Mouse (Mus musculus): ENCODE data around the gene Pomgnt2. TPM values are rescaled to one million over a fixed set of nuclear protein-coding genes. Genes with fewer than 3 reads are reported as not detected.

Gene Pomgnt2
- polyA plus RNA-seq, 1 experiment: 16.7 TPM

GRCm38 (mm10) chr9:121969841-121970381 is 27.0 kb downstream of the Pomgnt2 start:
- no peak for DNase-seq (ENCODE audit: low spot score)

GRCm38 (mm10) chr9:121968258-121968657 is 28.7 kb downstream of the Pomgnt2 start:
- no peak for DNase-seq (ENCODE audit: low spot score)

- no peak for DNase-seq (ENCODE audit: low spot score)
These were observed 32.0 kb downstream of the Pomgnt2 start for GRCm38 (mm10) chr9:121964941-121965340.

DNA sequence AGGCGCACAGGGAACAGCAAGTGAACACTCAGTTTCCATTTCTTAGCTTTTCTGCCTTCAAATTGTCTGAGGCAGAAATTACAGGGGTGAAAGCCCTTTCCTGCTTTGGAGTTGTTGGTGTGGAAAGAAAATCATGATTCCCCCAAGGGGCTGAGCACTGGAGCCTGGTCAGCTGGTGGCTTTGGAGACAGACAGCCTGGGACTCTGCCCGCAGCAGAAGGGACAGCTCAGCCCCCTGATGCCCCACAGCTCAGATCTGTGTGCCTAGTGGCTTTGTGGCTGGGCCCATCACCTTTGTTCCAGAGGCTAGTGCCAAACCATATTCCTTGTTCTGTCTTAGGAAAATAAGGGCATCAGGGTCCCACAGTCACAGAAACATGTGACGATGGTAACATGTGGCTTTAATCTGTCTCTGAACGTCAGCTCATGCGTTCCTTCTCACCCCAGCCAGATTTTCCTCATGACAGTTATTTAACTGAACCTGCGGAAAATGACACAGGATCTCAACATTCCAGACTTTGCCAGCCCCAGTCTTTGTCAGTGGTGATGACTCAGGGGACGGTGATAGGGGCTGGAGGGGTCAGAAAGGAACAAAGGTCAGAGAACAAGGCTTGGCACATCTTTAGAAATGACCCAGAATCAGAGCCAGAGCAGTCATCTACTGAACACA is 36.8 kb downstream of the Pomgnt2 start:
- no peak for DNase-seq (ENCODE audit: low spot score)

DNA sequence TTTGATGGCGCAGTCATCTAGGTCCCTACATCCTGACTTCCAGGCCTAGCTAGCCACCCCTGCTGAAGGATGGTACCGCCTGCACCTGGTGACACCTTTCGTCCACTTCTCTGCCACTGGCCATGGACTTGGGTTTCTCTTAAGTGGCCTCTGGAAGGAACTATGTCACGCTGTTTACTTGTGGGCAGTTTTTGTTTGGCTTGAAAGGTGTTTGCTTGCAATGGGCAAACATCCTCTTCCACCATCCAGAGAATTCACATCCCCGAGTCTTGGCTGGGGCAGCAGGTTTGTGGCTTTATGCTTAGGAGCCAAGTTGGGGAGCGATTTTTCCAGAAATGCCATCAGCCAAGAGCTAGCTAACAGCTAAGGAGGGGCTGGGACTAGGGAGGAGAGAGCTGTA is 44.3 kb downstream of the Pomgnt2 start:
- no peak for DNase-seq (ENCODE audit: low spot score)

DNA sequence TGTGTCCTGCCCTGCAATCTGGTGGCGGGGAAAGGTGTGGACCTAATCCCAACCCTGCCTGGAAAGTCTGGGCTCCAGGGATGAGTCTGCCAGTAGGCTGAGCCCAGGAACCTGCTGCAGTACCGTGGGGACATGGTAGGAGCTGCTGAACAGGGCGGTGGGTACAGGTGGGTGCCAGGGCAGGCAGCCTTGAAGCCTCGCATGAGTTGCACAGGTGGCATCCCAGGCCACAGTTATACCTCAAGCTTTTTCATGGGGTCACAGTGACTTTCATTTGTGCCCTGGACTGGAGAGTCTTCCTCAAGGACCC is 45.8 kb downstream of the Pomgnt2 start:
- no peak for DNase-seq (ENCODE audit: low spot score)

- DNase-seq (ENCODE audit: low spot score): peak; percentile 43
These were observed 46.3 kb downstream of the Pomgnt2 start, which contains the start of gene Fam198a for GRCm38 (mm10) chr9:121950418-121951113. Gene Fam198a, plus strand, starts transcription at chr9:121950988.

DNA sequence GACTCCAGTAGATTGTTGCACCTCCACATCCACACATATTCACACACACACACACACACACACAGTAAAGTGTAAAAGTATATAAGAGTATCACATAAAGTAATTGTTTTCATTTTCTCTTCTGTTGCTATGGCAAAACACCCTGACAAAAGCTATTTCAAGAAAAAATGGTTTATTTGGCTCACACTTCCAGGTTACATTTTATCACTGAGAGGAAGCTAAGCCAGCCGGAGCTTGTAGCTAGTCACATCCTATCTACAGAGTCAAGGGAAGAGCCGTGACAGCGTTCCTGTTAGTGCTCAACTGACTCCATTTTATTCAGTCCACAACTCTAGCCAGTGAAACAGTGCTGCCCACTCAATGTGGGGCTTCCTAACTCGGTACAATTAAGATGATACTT is 48.5 kb downstream of the Pomgnt2 start:
- DNase-seq (ENCODE audit: low spot score): no peak

GRCm38 (mm10) chr9:121947784-121948183 is 49.1 kb downstream of the Pomgnt2 start:
- no peak for DNase-seq (ENCODE audit: low spot score)

- no peak for DNase-seq (ENCODE audit: low spot score)
These were observed 53.3 kb downstream of the Pomgnt2 start for GRCm38 (mm10) chr9:121943628-121944027.

- no peak for DNase-seq (ENCODE audit: low spot score)
These were observed 53.9 kb downstream of the Pomgnt2 start for GRCm38 (mm10) chr9:121943005-121943404.

- DNase-seq (ENCODE audit: low spot score): no peak
These were observed 59.0 kb downstream of the Pomgnt2 start for GRCm38 (mm10) chr9:121937944-121938355.

- DNase-seq (ENCODE audit: low spot score): no peak
These were observed 59.5 kb downstream of the Pomgnt2 start for GRCm38 (mm10) chr9:121937451-121937864.

- DNase-seq (ENCODE audit: low spot score): no peak
These were observed 60.0 kb downstream of the Pomgnt2 start for GRCm38 (mm10) chr9:121936952-121937351.

DNA sequence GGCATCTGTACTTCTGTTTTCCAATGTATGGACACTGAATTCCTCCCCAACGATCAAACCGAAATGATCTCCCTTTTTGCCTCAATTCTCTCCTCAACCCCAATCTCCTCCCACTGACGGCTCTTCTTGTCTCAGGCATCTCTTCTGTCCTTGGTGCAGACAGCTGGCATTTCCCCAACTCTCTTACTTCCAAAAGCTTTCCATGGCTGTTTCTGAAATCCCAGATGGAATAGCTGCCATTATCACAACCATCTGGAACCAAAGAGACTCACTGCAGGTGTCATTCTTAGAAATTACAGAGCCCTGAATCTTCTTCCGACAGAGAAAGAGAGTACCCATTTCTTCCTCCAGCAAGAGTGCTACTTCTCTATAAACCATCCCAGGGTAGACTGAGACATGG is 62.1 kb downstream of the Pomgnt2 start:
- DNase-seq (ENCODE audit: low spot score): no peak

Other genes starting within 250 kb of the Pomgnt2 start
- 55.2 and 76.1 TPM in 2 replicates for gene Zfp651, start 237.8 kb downstream of the Pomgnt2 start, polyA plus RNA-seq (2012; rRNA removed)
- 0.07 and 0.10 TPM in 2 replicates for gene Klhl40, start 219.5 kb downstream of the Pomgnt2 start, polyA plus RNA-seq (2012; rRNA removed)
- gene Hhatl, start 204.6 kb downstream of the Pomgnt2 start, polyA plus RNA-seq (2012; rRNA removed): 1.9 and 3.0 TPM in 2 replicates
- gene Ccdc13, start 157.6 kb downstream of the Pomgnt2 start, polyA plus RNA-seq (2012; rRNA removed): 0.62 and 1.3 TPM in 2 replicates
- gene Higd1a, start 138.7 kb downstream of the Pomgnt2 start, polyA plus RNA-seq (2012; rRNA removed): 55.1 and 55.2 TPM in 2 replicates
- 5.0 and 8.7 TPM in 2 replicates for gene Ackr2, start 98.8 kb downstream of the Pomgnt2 start, polyA plus RNA-seq (2012; rRNA removed)
- gene Cyp8b1, start 80.8 kb downstream of the Pomgnt2 start, polyA plus RNA-seq (2012; rRNA removed): 0.13 and 0.14 TPM in 2 replicates
- 6.7 and 7.3 TPM in 2 replicates for gene Fam198a, start 46.1 kb downstream of the Pomgnt2 start, polyA plus RNA-seq (2012; rRNA removed)
- gene Snrk, start 120.2 kb upstream of the Pomgnt2 start, polyA plus RNA-seq (2012; rRNA removed): 60.3 and 72.1 TPM in 2 replicates